Mouse (Mus musculus): Measurements from ENCODE around the gene Scp2. TPM values are rescaled to one million over a fixed set of nuclear protein-coding genes. Genes with fewer than 3 reads are reported as not detected.
A peak's percentile ranks its signal among the peaks of the same experiment; 100 is the strongest.
"Not testable (repeated sequence)": the region's sequence is repeated elsewhere in the genome, so short reads cannot be mapped to it uniquely, and the experiment has no call there.

The Scp2 gene
- 222 and 224 TPM in 2 replicates for polyA plus RNA-seq (2015; fragmentation: Nextera tagmentation; extraction: Ambion mirVana)

DNA sequence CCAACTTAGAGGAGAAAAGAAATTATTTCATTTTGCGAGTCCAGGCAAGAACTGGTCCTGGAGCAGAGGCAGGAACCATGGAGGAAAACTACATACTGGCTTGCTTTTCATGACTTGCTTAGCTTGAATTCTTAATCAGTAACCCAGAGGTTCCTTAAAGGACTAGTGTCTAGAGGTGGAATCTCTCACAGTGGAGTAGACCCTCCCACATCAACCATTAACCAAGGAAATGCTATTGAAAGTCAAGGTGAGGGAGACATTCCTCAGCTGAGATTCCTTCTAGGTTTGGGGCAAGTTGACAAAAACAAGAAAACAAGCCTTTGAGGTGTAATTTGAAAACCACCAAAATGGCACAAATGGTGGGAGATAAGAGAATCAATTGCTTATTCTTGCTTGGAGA, at the start of gene Scp2:
TSS of gene Scp2 (minus strand) at position 119 of the 400 bp plus-strand sequence.
- Histone ChIP-seq H3K36me3 (no peaks in the 10 kb centered on the region), H3K27me3 (no peaks in the 10 kb centered on the region), H3K9me3 (replicated peaks) (0 out of 2 replicates have a peak, but pooled peaks cover 6% of the 10 kb centered on the region), H3K4me1 (no peaks in the 10 kb centered on the region), H3K27ac (replicated peaks) (no peak within 1 kb of the TSS), H3K4me3 (replicated peaks) (no peak within 1 kb of the TSS), H3K9ac (no peak within 1 kb of the TSS), H3K4me2 (replicated peaks) (no peak within 1 kb of the TSS)
- WGBS, result 72% methylated on average over 1 of the region's 1 CpGs
- no peak for ATAC-seq (ENCODE audit: insufficient number of reproducible peaks, low FRiP score, low TSS enrichment, low read depth)

GRCm38 (mm10) chr4:108192821-108193323, 48.1 kb upstream of the Scp2 start:
- no peak overlapping the region for H3K4me3 ChIP-seq (replicated peaks)
- 78% methylated on average over 2 of the region's 2 CpGs for WGBS
- H3K36me3 ChIP-seq, result no peaks in the 10 kb centered on the region
- no peak overlapping the region for H3K27ac ChIP-seq (replicated peaks)
- H3K27me3 ChIP-seq, result no peaks in the 10 kb centered on the region
- no peak overlapping the region for H3K9ac ChIP-seq
- no peak for ATAC-seq (ENCODE audit: insufficient number of reproducible peaks, low FRiP score, low TSS enrichment, low read depth)
- peaks cover 4% of the 10 kb centered on the region; the same call in 1 of the 2 replicates for H3K4me1 ChIP-seq
- H3K9me3 ChIP-seq (replicated peaks), result no peaks in the 10 kb centered on the region
- H3K4me2 ChIP-seq (replicated peaks), result no peak overlapping the region

- H3K4me1 ChIP-seq, result no peaks in the 10 kb centered on the region
- WGBS, result 63% methylated on average over 1 of the region's 1 CpGs
- H3K9me3 ChIP-seq (replicated peaks), result no peaks in the 10 kb centered on the region
- H3K27me3 ChIP-seq, result no peaks in the 10 kb centered on the region
- no peak overlapping the region for H3K4me2 ChIP-seq (replicated peaks)
- H3K36me3 ChIP-seq, result peaks cover 4% of the 10 kb centered on the region; the same call in 1 of the 2 replicates
- H3K4me3 ChIP-seq (replicated peaks), result no peak overlapping the region
- ATAC-seq (ENCODE audit: insufficient number of reproducible peaks, low FRiP score, low TSS enrichment, low read depth), result no peak
- H3K27ac ChIP-seq (replicated peaks), result no peak overlapping the region
- H3K9ac ChIP-seq, result no peak overlapping the region
Observed at GRCm38 (mm10) chr4:108182278-108182677, 37.5 kb upstream of the Scp2 start.

GRCm38 (mm10) chr4:108168056-108168455, 23.3 kb upstream of the Scp2 start:
- WGBS, result 65% methylated on average over 6 of the region's 6 CpGs
- no peak for ATAC-seq (ENCODE audit: insufficient number of reproducible peaks, low FRiP score, low TSS enrichment, low read depth)
- H3K27me3 ChIP-seq, result 0 out of 2 replicates have a peak, but pooled peaks cover 3% of the 10 kb centered on the region
- H3K9me3 ChIP-seq (replicated peaks), result no peaks in the 10 kb centered on the region
- H3K9ac ChIP-seq, result no peak overlapping the region
- H3K4me3 ChIP-seq (replicated peaks), result no peak overlapping the region
- no peak overlapping the region for H3K27ac ChIP-seq (replicated peaks)
- H3K4me2 ChIP-seq (replicated peaks), result no peak overlapping the region
- H3K36me3 ChIP-seq, result peaks cover 15% of the 10 kb centered on the region
- H3K4me1 ChIP-seq, result 0 out of 2 replicates have a peak, but pooled peaks cover 3% of the 10 kb centered on the region

DNA sequence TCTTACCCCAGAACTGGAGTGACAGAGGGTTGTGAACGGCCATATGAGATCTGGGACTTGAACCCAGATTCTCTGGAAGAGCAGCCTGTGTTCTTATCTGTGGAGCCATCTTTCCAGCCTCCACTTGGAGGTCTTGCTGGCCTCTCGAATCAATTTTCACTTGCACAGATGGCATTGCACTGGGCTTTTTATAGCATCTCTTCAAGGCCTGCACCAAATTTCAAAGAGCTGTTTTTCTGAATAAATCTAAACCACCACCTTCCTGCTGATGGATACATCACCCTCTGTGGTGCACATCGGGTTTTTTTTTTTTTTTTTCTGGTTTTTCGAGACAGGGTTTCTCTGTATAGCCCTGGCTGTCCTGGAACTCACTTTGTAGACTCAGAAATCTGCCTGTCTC, 22.1 kb upstream of the Scp2 start:
- Histone ChIP-seq H3K9me3 (replicated peaks) (no peaks in the 10 kb centered on the region), H3K27ac (replicated peaks) (no peak overlapping the region), H3K4me2 (replicated peaks) (no peak overlapping the region), H3K27me3 (0 out of 2 replicates have a peak, but pooled peaks cover 3% of the 10 kb centered on the region), H3K36me3 (peaks cover 15% of the 10 kb centered on the region), H3K4me3 (replicated peaks) (no peak overlapping the region), H3K4me1 (0 out of 2 replicates have a peak, but pooled peaks cover 3% of the 10 kb centered on the region), H3K9ac (no peak overlapping the region)
- ATAC-seq (ENCODE audit: insufficient number of reproducible peaks, low FRiP score, low TSS enrichment, low read depth), result no peak
- WGBS, result 81% methylated on average over 4 of the region's 4 CpGs

DNA sequence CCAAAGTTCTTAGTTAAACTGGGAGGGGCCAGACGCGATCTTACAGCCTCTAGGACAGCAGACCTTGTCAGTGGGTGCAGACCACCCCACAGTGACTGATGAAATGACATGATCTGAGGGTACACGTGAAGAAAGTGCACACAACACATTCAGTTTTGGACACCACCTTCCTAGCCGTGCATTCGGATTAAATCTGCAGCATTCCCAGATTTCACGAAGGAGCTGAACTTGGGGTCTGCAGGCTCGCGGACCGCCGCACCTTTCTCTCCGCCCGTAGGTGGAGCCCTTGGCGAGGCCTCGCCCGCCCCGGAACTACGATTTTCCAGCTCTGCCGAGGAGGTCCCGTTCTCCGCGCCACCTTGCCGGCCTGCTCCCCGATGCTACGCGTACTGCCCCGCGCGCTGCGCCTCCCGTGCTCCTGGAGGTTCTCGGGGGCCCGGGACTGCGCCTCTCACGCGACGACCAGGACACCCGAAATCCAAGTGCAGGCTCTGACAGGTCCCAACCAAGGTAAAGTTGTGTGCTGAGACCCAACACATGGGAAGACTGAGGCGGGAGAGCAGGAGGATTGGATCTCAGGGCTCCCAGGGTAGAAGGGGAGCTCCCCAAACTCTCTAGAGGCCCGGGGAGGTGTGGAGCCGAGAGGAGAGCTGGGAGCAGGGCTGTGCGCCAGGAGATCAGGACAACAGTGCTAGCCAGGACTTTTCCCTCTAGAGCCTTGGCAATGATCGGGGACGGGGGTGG, 20.5 kb upstream of the Scp2 start, which contains the start of gene Echdc2:
TSS of gene Echdc2 (plus strand) at position 286 of the 744 bp plus-strand sequence.
- Histone ChIP-seq H3K27ac (replicated peaks) (no peak within 1 kb of the TSS), H3K4me2 (replicated peaks) (peak within 1 kb of the TSS; percentile 92), H3K27me3 (0 out of 2 replicates have a peak, but pooled peaks cover 3% of the 10 kb centered on the region), H3K36me3 (peaks cover 9% of the 10 kb centered on the region; the same call in 1 of the 2 replicates), H3K9me3 (replicated peaks) (no peaks in the 10 kb centered on the region), H3K9ac (peak within 1 kb of the TSS; percentile 68), H3K4me1 (0 out of 2 replicates have a peak, but pooled peaks cover 3% of the 10 kb centered on the region), H3K4me3 (replicated peaks) (peak within 1 kb of the TSS; percentile 67)
- ATAC-seq (ENCODE audit: insufficient number of reproducible peaks, low FRiP score, low TSS enrichment, low read depth), result no peak
- WGBS, result under 1% methylated on average over 43 of the region's 43 CpGs

GRCm38 (mm10) chr4:108163291-108163690, 18.5 kb upstream of the Scp2 start:
- Histone ChIP-seq H3K36me3 (no peaks in the 10 kb centered on the region), H3K27ac (replicated peaks) (no peak overlapping the region), H3K9me3 (replicated peaks) (no peaks in the 10 kb centered on the region), H3K4me3 (replicated peaks) (no peak overlapping the region), H3K27me3 (0 out of 2 replicates have a peak, but pooled peaks cover 3% of the 10 kb centered on the region), H3K4me2 (replicated peaks) (no peak overlapping the region), H3K9ac (no peak overlapping the region), H3K4me1 (0 out of 2 replicates have a peak, but pooled peaks cover 3% of the 10 kb centered on the region)
- no peak for ATAC-seq (ENCODE audit: insufficient number of reproducible peaks, low FRiP score, low TSS enrichment, low read depth)
- 87% methylated on average over 3 of the region's 3 CpGs for WGBS

DNA sequence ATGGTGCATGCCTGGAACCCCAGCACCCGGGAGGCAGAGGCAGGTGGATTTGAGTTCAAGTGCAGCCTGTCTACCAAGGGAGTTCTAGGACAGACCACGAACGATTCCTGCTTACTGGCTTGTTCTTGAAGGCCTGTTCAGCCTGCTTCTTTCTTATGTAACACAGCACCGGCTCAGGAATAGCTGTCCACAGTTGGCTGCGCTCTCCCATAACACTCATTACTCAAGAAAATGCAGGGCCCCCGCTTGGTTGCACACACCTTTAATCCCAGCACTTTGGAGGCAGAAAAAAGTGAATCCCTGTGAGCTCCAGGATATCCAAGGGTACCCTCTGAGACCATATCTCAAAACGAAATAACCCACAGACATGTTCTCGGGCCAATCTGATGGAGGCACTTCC, 17.1 kb upstream of the Scp2 start:
- no peak overlapping the region for H3K9ac ChIP-seq
- no peak overlapping the region for H3K27ac ChIP-seq (replicated peaks)
- no peak overlapping the region for H3K4me3 ChIP-seq (replicated peaks)
- 0 out of 2 replicates have a peak, but pooled peaks cover 3% of the 10 kb centered on the region for H3K4me1 ChIP-seq
- ATAC-seq (ENCODE audit: insufficient number of reproducible peaks, low FRiP score, low TSS enrichment, low read depth), result no peak
- H3K9me3 ChIP-seq (replicated peaks), result no peaks in the 10 kb centered on the region
- 0 out of 2 replicates have a peak, but pooled peaks cover 3% of the 10 kb centered on the region for H3K27me3 ChIP-seq
- WGBS, result 90% methylated on average over 8 of the region's 8 CpGs
- no peak overlapping the region for H3K4me2 ChIP-seq (replicated peaks)
- H3K36me3 ChIP-seq, result no peaks in the 10 kb centered on the region

GRCm38 (mm10) chr4:108155141-108155540, 10.3 kb upstream of the Scp2 start:
- not testable (repeated sequence) for H3K27me3 ChIP-seq; H3K4me3 ChIP-seq (replicated peaks); ATAC-seq (ENCODE audit: insufficient number of reproducible peaks, low FRiP score, low TSS enrichment, low read depth); H3K9ac ChIP-seq; H3K36me3 ChIP-seq; H3K4me2 ChIP-seq (replicated peaks); H3K9me3 ChIP-seq (replicated peaks); H3K27ac ChIP-seq (replicated peaks); H3K4me1 ChIP-seq
- 82% methylated on average over 1 of the region's 1 CpGs for WGBS

- not testable (repeated sequence) for H3K9ac ChIP-seq; H3K4me1 ChIP-seq; H3K27me3 ChIP-seq; H3K4me3 ChIP-seq (replicated peaks); H3K36me3 ChIP-seq; H3K4me2 ChIP-seq (replicated peaks); ATAC-seq (ENCODE audit: insufficient number of reproducible peaks, low FRiP score, low TSS enrichment, low read depth); H3K27ac ChIP-seq (replicated peaks); H3K9me3 ChIP-seq (replicated peaks)
- 36% methylated on average over 3 of the region's 3 CpGs for WGBS
Observed at GRCm38 (mm10) chr4:108145554-108145953, 756 bp upstream of the Scp2 start.

- Histone ChIP-seq H3K9ac (no peak overlapping the region), H3K9me3 (replicated peaks) (0 out of 2 replicates have a peak, but pooled peaks cover 6% of the 10 kb centered on the region), H3K4me2 (replicated peaks) (no peak overlapping the region), H3K27ac (replicated peaks) (no peak overlapping the region), H3K4me1 (no peaks in the 10 kb centered on the region), H3K36me3 (no peaks in the 10 kb centered on the region), H3K27me3 (no peaks in the 10 kb centered on the region), H3K4me3 (replicated peaks) (no peak overlapping the region)
- no peak for ATAC-seq (ENCODE audit: insufficient number of reproducible peaks, low FRiP score, low TSS enrichment, low read depth)
Observed at GRCm38 (mm10) chr4:108143778-108144177, 1.0 kb downstream of the Scp2 start.

Data from embryonic facial prominence, embryonic 15.5 days (tissue).